Mouse (Mus musculus) G1E (cell line): Measurements from ENCODE around the gene Dmtf1. TPM values are rescaled to one million over a fixed set of nuclear protein-coding genes. Genes with fewer than 3 reads are reported as not detected.

Source experiments
- ATAC-seq: 2 replicates; pipeline ENCODE4 v1.8.0; 2016; ENCODE audit warnings: mild to moderate bottlenecking; ENCODE audit not compliant: insufficient number of reproducible peaks, poor library complexity, low FRiP score, severe bottlenecking; ENCODE audit errors: extremely low read depth
- DNase-seq: peaks from one replicate; pipeline ENCODE4 v3.0.0; 2012; ENCODE audit warnings: low spot score
- H3K27me3 ChIP-seq: 2 replicates; pipeline ENCODE4 v1.6.1; 2012; ENCODE audit warnings: mild to moderate bottlenecking, low read length, inconsistent platforms; ENCODE audit not compliant: insufficient read depth
- H3K36me3 ChIP-seq: replicated peaks from 2 replicates; pipeline ENCODE3; 2012; ENCODE audit warnings: mild to moderate bottlenecking, inconsistent platforms
- H3K4me1 ChIP-seq: 2 replicates; pipeline ENCODE4 v1.6.1; 2012; ENCODE audit warnings: low read depth, low read length, inconsistent platforms, mixed read lengths; ENCODE audit not compliant: insufficient read depth
- H3K4me3 ChIP-seq: 2 replicates; pipeline ENCODE4 v1.5.1; 2012; ENCODE audit warnings: low read depth, mild to moderate bottlenecking, inconsistent platforms, low read length, moderate library complexity, mixed read lengths
- H3K9me3 ChIP-seq: replicated peaks from 2 replicates; pipeline ENCODE4 v1.6.1; 2012; ENCODE audit warnings: inconsistent platforms
- CTCF ChIP-seq: IDR thresholded peaks from 2 replicates; pipeline ENCODE4 v1.5.1; 2012; ENCODE audit warnings: low read depth, low read length, inconsistent platforms, mixed read lengths
- GATA1 ChIP-seq: IDR thresholded peaks from 2 replicates; pipeline ENCODE4 v1.6.1; 2012; ENCODE audit warnings: borderline replicate concordance, low read length, inconsistent platforms, mixed read lengths
- GATA2 ChIP-seq: IDR thresholded peaks from 2 replicates; pipeline ENCODE4 v1.6.1; 2012; ENCODE audit warnings: low read depth, low read length, inconsistent platforms, borderline replicate concordance
- POLR2AphosphoS5 ChIP-seq: IDR thresholded peaks from 2 replicates; pipeline ENCODE4 v1.6.1; 2012; ENCODE audit warnings: low read depth, low read length, inconsistent platforms; ENCODE audit not compliant: insufficient replicate concordance
- TAL1 ChIP-seq: conservative IDR thresholded peaks from 2 replicates; pipeline ENCODE4 v1.6.1; 2012; ENCODE audit warnings: low read depth, low read length, inconsistent platforms, mixed read lengths
- polyA plus RNA-seq: library from polyadenylated mRNA; stranded (reverse); fragments of >175 nt; gene quantifications from 2 replicates; pipeline ENCODE4 v1.2.3, GENCODE M21; 2012
- total RNA-seq, 2 experiments: library from RNA; stranded (forward) in 1 of 2; stranded (reverse) in 1 of 2; fragments of 200-1000 nt in 1 of 2; fragments of >200 nt in 1 of 2; fragmentation: Nextera tagmentation in 1 of 2; gene quantifications; 2 replicates each; pipeline ENCODE4 v1.2.3; 2014 to 2017

Gene Dmtf1
- total and polyA plus RNA-seq, 3 experiments = 3.2 to 65.8 (median 60.9) TPM

DNA sequence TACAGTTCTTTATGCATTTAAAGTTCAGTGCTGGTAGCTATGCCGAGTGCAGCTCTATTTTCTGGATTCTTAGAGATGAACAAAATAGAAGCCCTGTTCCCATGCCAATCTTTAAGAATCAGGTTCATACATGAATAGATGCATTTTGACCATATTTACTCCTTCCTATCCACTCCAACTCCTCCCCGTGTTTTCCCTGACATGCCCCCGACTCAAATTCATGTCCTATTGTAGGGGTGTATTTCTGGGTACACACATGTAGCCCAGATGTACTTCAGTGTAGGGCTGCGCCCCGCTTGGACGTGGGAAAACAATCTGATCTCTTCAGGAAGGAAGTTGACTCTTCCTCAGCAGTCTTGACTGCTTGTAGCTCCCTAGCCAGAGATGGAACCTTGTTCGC is 512 bp upstream of the Dmtf1 start:
- Histone ChIP-seq H3K27me3 (no peaks in the 10 kb centered on the region), H3K4me1 (peaks cover 16% of the 10 kb centered on the region), H3K36me3 (peaks cover 12% of the 10 kb centered on the region), H3K4me3 (peak overlapping the region; percentile 87), H3K9me3 (no peaks in the 10 kb centered on the region)
- no peak for TF ChIP-seq POLR2AphosphoS5
- TF ChIP-seq GATA1 = no peak
- no peak for TF ChIP-seq CTCF
- no peak for TF ChIP-seq TAL1
- no peak for TF ChIP-seq GATA2
- DNase-seq (no peak), ATAC-seq (0 out of 2 replicates have a peak, but pooled peaks have one; percentile 2)

- peak overlapping the region; percentile 87 for H3K4me3 ChIP-seq
- TF ChIP-seq GATA2 (no peak), TAL1 (no peak)
- peak; percentile 58 for DNase-seq
- ATAC-seq = no peak
- H3K4me1 ChIP-seq = peaks cover 17% of the 10 kb centered on the region
- H3K36me3 ChIP-seq = peaks cover 19% of the 10 kb centered on the region
- no peaks in the 10 kb centered on the region for H3K9me3 ChIP-seq
- H3K27me3 ChIP-seq = no peaks in the 10 kb centered on the region
Observed at GRCm38 (mm10) chr5:9160831-9161455, 633 bp downstream of the Dmtf1 start.

DNA sequence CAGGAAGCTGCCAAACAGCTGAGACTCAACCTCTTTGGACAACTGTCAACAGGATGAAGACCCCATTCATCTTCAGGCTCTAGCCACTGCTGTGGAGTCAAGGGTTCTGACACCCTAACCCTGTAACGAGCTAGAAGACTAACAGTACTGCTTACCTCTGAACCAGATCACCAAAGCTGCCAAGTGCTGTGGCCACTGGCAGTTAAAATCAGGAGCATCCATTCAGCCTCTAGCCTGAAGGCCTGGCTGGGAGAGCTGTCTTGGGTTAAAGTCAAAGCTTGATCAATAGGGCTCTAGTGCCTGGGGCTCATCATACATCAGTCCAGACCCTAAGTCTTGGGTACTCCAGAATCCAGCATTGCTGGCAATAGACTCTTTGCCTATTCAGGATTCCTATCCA is 4.2 kb downstream of the Dmtf1 start:
- no peak for DNase-seq
- Histone ChIP-seq H3K4me3 (no peak overlapping the region), H3K4me1 (peaks cover 13% of the 10 kb centered on the region), H3K27me3 (no peaks in the 10 kb centered on the region), H3K36me3 (peaks cover 31% of the 10 kb centered on the region), H3K9me3 (peaks cover 3% of the 10 kb centered on the region; the same call in 1 of the 2 replicates)
- no peak for TF ChIP-seq GATA1
- no peak for TF ChIP-seq POLR2AphosphoS5
- no peak for TF ChIP-seq CTCF
- TF ChIP-seq TAL1 = no peak
- TF ChIP-seq GATA2 = no peak
- no peak for ATAC-seq

DNA sequence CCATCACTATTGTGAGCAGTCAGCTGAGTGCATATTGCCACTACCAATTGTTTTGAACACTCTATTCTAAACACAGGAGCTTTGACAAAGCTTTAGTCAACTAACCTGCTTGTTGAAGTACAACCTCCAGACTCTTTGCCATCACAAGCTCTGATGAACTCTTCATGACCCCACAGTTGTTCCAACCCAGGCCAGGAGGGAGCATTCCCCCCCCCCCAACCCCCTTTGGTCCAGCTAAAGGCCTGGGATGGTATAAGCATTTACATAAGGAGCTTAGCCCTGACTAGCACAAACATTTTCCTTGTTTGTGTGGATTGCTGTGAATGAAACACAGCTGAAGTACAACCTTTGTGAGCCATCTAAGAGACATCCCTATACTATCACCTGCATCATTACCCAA is 4.8 kb downstream of the Dmtf1 start:
- TF ChIP-seq GATA2 (no peak), GATA1 (no peak), POLR2AphosphoS5 (no peak), TAL1 (no peak), CTCF (no peak)
- DNase-seq (no peak), ATAC-seq (no peak)
- Histone ChIP-seq H3K4me1 (peaks cover 10% of the 10 kb centered on the region), H3K4me3 (no peak overlapping the region), H3K36me3 (peaks cover 36% of the 10 kb centered on the region), H3K27me3 (no peaks in the 10 kb centered on the region), H3K9me3 (peaks cover 3% of the 10 kb centered on the region; the same call in 1 of the 2 replicates)

- Histone ChIP-seq H3K36me3 (peaks cover 64% of the 10 kb centered on the region), H3K4me1 (no peaks in the 10 kb centered on the region), H3K27me3 (no peaks in the 10 kb centered on the region), H3K9me3 (peaks cover 3% of the 10 kb centered on the region; the same call in 1 of the 2 replicates), H3K4me3 (no peak overlapping the region)
- TF ChIP-seq POLR2AphosphoS5 (no peak), GATA2 (no peak), GATA1 (no peak), CTCF (no peak), TAL1 (no peak)
- DNase-seq = no peak
- ATAC-seq = no peak
Observed at GRCm38 (mm10) chr5:9149273-9149850, 12.2 kb downstream of the Dmtf1 start.

- H3K36me3 ChIP-seq = peaks cover 61% of the 10 kb centered on the region
Observed at GRCm38 (mm10) chr5:9142376-9142775, 19.2 kb downstream of the Dmtf1 start.

More at GRCm38 (mm10) chr5:9142376-9142775, 19.2 kb downstream of the Dmtf1 start:
- H3K27me3 ChIP-seq = no peaks in the 10 kb centered on the region
- DNase-seq (no peak), ATAC-seq (no peak)
- no peaks in the 10 kb centered on the region for H3K4me1 ChIP-seq
- no peak overlapping the region for H3K4me3 ChIP-seq
- no peaks in the 10 kb centered on the region for H3K9me3 ChIP-seq
- TF ChIP-seq GATA1 = no peak
- TF ChIP-seq POLR2AphosphoS5 = no peak
- TF ChIP-seq CTCF = no peak
- no peak for TF ChIP-seq GATA2
- no peak for TF ChIP-seq TAL1
